Mouse (Mus musculus): ENCODE results near the gene Klk1b1.
A peak's percentile ranks its signal among the peaks of the same experiment; 100 is the strongest.
"Not testable (repeated sequence)": the region's sequence is repeated elsewhere in the genome, so short reads cannot be mapped to it uniquely, and the experiment has no call there.

Gene Klk1b1

DNA sequence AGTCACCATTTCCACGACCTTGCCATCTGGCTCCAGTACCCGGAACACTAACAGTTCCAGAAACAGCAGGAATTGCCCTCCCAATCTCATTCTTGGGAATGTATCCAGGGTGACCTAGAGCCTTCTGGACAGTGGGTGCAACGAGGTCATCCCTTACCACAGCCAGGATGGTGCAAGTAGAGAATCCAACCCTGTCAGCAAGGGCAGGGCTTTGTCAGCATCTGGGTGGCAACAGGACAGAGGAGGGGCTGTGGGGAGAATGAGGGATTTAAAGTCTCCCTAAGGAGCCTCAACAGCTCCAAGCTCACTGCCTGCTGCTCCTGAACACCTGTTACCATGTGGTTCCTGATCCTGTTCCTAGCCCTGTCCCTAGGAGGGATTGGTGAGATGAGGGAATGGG is at the start of gene Klk1b1:
Gene Klk1b1, plus strand, starts transcription at position 301 of the 400 bp plus-strand sequence.
- no peak for DNase-seq (ENCODE audit: low spot score in 2 of 2)

DNA sequence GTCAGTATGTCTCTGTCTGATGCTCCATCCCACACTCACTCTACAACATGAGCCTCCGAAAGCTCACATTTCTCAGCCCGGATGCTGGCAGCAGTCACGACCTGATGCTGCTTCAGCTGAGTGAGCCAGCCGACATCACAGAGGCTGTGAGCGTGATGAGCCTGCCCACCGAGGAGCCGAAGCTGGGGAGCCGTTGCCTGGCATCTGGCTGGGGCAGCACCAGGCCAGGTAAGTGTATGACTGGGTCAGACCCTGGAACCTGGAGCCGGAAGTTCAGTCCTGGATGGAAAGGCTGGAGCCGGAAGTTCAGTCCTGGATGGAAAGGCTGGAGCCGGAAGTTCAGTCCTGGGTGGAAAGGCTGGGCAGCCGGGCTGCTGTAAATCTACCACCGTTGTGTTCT is 48.1 kb upstream of the Klk1b1 start:
- DNase-seq (ENCODE audit: low spot score in 2 of 2) = no peak

DNA sequence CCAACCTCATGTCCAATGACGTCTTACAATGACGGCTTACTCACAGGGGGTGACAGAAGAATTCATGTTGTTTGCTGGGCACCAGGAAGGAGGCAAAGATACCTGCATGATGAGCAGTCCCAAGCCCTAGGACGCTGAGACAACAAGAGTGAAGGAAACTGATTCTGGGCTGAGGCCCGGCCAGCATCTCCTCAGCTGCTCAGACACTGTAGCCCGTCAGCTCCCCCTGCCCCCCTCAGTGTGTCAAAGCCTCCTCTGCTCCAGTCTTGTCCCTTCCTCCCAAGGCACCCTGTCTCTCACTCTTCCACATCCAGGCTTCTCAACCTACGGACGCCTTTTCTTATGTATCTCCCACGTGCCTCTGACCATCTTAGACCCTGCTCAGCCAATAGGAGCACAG is 47.7 kb upstream of the Klk1b1 start:
- DNase-seq (ENCODE audit: low spot score in 2 of 2) = no peak

DNA sequence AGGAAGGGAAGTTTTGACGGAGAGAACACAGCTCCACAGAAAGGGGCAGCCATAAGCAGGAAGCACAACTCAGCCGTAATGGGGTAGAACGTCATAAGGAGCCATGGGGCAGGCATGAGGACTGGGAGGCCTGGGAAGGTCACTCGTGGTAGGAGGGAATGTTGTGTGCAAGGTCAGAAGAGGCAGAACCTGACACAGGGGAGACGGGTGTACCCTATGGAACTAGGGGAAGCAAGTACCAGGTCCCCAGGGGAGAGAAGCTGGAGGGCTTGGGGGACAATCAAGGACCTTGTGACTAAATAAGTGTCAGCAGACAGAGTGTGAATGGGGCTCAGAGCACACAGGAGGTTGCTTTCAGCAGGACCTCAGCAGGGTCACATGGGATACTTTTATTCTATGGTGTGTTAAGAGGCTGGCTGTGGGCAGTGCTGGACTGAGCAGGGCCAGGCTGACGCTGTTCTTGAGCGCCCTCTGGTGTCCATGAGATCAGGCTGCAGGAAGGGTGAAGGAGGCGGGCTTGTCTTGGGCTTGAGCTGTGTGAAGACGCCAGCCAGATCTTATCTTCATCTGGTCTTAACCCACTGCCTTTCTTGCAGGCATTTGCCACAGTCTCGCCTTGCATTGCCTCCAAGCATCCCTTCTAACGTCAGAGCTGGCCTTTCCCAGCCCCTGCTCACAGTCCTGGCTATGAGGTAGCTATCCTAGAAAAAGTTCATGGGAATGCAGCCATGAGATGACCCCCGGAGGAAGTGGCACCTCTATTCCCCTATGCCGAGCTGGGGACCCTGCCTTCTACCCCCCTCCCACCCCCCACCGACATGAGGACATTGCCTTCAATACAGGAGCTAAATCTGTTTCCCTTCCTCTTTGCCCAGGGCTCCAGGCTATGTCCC is 46.7 kb upstream of the Klk1b1 start:
- DNase-seq (ENCODE audit: low spot score in 2 of 2) = peak in 1 of 2 experiments; percentile 46

DNA sequence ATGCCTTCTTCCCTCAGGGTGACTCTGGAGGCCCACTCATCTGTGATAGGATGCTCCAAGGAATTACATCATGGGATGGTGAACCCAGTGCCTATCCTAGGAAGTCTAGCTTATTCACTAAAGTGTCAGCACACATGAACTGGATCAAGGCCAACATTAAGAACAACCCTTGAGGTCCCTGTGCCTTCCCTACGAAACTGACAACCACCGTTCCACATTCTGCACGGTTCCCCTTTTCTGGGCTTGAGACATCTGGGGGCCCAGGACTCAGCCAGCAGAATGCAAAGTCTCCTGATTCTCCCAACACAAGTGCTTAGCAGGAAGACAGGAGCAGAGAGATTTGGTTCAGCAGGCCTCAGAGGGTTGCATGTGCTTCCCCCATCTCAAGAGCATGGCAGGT is 46.0 kb upstream of the Klk1b1 start:
- no peak for DNase-seq (ENCODE audit: low spot score in 2 of 2)

DNA sequence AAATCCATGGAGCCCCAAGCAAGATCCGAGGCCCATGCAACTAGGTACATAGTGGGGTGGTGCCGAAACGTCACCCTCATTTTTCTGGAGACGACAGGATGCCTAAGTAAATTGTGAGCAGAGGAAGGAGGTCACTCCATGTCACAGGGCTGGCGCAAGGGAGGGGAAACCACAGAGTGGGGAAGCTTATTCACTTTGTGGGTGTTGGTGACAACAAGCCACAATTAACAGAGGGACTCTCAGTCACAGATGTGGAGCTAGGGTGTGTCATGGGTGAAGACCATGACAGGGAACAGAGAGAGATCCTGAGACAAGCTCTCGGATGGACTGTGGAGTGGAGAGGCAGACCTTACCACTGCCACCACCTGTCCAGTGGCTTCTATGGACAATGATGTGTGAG is 45.5 kb upstream of the Klk1b1 start:
- no peak for DNase-seq (ENCODE audit: low spot score in 2 of 2)

DNA sequence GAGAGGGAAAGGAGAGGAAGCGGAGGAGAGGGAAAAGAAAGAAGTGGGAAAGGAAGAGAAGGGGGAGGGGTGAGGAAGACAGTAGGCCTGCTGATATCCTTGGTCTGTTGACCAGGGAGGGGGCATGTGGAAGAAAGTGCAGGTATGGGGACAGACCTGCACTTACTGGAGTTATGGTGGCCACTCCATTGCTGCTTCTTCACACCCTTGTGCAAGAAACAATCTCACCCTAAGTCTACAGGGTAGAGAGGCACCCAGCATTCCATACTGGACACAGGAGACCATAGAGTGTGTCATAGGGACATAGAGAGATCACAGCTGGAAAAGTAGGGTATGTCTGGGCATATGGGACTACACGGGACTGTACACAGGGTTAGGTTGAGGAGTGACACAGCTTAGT is 44.6 kb upstream of the Klk1b1 start:
- no peak for DNase-seq (ENCODE audit: low spot score in 2 of 2)

DNA sequence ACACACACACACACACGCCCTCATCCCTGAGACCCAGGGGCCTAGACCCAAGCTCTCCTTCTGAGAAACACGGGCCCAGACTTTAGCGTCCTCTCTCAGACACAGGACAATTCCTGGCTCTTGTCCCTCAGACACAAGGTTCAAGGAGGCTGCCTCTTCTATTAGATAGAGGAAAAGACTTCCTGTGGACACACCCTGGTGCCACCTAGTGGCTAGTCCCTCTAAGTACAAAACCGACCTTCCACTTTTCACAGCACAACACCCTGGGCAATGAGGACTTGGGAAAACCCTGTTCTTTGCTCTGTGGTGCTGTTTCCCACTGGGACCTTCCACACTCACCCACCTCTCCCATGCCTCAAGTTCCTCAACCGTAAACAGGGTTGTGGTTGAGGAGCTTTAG is 40.6 kb upstream of the Klk1b1 start:
- DNase-seq (ENCODE audit: low spot score in 2 of 2) = no peak

DNA sequence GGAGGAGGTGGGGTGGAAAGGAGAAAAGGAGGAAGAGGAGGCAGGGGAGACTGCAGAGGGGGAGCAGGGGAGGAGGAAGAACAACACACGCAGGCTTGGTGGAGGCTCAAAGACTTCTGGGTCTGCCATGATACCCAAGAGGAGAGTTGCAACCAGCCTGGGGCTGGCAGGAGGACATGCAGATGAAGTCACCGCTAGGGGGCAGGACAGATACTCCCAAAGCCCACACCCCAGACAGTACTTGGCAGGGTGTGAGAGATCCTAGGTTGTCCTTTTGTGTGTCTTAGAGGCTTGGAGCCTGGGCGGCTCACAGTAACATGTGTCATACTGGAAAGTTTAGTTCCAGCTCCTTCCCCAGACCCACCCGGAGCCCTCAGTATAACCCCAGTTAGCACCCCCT is 38.0 kb upstream of the Klk1b1 start:
- no peak for DNase-seq (ENCODE audit: low spot score in 2 of 2)

DNA sequence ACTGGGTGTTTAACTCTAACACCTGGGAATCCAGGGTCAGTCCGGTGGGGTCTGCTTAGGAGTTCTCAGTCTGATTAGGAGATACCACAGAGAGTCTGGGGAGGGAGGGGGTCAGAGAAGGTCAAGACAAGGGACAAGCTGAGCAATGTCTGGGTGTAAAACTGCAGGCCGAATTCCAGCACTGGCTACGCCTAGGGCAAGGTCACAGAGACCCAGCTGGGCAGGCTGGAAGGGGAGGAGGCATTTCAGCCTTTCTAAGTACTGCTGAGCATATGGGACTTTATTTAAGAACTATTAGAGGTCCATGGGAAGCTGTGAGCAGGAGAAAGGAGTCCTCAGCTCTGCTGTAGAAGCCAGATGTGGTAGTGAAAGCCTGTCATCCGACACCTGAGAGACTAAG is 34.2 kb upstream of the Klk1b1 start:
- no peak for DNase-seq (ENCODE audit: low spot score in 2 of 2)

DNA sequence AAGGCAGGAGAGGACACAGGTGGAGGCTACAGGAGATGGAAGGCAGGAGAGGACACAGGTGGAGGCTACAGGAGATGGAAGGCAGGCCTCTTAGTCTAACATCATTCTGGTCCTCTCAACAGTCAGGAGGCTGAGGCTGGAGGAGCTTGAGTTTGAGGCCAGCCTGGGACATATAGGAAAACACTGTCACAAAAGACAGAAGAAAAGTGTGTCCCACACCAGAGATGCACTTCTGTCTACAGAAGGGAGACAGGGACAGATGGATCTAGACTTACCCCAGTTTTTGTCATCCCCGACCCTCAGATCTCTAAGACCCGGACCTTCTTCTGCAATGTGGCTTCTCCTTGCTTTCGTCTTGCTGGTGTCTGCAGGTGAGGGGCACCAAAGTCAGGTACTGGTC is 33.1 kb upstream of the Klk1b1 start, which contains the start of gene Klk15:
Gene Klk15, plus strand, starts transcription at position 301 of the 400 bp plus-strand sequence.
- DNase-seq (ENCODE audit: low spot score in 2 of 2) = no peak

DNA sequence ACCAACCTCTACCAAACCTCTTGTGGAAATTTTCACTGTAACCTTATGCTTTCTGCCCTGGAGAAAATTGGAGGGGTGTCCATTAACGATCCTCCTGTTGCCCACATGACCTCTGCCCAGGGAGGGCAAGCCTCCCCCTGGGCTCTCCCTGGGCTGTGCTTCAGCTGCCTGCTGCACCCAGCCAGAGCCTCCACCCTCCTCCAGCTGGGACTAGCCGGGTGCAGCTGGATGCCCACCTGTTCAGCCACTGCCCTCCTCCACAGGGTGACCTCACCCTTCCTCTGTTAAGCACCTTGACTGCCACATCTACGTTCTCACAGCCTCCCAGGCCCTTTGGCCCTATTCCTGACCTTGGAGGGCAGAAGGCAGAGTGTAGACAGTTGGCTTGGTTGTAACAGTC is 31.8 kb upstream of the Klk1b1 start:
- DNase-seq (ENCODE audit: low spot score in 2 of 2) = no peak

DNA sequence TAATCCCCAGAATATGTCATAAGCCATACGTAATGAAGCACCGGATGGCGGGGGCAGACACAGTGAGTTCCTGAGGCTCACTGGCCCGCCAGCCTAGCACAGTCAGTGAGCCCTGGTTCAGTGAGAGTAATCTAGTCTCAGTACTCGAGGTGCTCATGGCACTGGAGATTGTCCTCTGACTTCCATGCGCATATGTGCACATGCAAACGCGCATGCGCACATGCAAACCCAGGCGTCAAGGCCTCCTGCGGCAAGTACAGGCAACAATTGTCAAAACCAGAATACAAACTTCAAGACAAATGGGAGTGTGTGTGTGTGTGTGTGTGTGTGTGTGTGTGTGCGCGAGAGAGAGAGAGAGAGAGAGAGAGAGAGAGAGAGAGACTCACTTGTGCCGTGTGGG is 30.0 kb upstream of the Klk1b1 start:
- no peak for DNase-seq (ENCODE audit: low spot score in 2 of 2)

DNA sequence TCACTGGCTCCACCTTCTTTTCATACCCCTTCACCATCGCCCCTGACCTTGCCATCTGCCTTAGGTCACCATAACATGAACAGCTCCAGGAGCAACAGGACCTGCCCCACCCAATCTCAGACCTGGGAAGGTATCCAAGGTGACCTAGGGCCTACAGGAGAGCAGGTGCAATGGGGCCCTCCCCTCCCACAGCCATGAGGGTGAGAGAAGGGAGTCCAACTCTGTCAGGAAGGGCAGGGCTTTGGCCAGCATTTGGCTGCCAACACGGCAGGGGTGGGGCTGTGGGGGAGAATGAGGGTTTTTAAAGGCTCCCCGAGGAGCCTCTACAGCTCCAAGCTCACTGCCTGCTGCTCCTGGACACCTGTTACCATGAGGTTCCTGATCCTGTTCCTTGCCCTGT is 24.3 kb upstream of the Klk1b1 start:
- not testable (repeated sequence) for DNase-seq (ENCODE audit: low spot score in 2 of 2)

DNA sequence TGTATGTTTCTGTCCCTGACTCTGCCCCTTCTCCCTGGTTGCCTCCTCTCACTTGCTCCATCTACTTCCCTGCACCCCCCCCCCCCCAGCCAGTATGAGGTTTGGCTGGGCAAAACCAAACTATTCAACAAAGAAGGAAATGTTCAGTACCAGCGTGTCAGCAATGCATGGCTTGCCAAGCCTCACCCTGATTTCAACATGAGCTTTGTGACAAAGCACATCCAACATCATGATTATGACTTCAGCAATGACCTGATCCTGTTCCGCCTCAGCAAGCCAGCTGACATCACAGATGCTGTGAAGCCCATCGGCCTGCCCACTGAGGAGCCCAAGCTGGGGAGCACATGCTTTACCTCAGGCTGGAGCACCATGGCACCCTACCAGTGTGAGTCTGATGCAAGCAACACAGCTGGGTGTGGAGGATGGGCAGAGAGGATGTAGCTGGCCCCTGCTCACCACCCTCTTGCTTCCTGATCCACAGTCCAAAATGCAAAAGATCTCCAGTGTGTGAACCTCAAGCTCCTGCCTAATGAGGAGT is 21.8 kb upstream of the Klk1b1 start:
- no peak for DNase-seq (ENCODE audit: low spot score in 2 of 2)

DNA sequence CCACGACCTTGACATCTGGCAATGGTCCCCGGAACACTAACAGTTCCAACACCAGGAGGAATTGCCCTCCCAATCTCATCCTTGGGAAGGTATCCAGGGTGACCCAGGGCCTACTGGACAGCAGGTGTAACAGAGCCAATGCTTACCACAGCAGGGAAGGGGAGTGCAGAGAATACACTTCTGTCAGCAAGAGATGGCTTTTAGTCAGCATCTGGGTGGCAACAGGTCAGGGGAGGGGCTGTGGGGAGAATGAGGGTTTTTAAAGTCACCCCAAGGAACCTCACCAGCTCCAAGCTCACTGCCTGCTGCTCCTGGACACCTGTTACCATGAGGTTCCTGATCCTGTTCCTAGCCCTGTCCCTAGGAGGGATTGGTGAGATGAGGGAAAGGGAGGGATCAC is 16.2 kb upstream of the Klk1b1 start, which contains the start of gene Klk1b8:
Gene Klk1b8, plus strand, starts transcription at position 301 of the 400 bp plus-strand sequence.
- DNase-seq (ENCODE audit: low spot score in 2 of 2) = no peak

DNA sequence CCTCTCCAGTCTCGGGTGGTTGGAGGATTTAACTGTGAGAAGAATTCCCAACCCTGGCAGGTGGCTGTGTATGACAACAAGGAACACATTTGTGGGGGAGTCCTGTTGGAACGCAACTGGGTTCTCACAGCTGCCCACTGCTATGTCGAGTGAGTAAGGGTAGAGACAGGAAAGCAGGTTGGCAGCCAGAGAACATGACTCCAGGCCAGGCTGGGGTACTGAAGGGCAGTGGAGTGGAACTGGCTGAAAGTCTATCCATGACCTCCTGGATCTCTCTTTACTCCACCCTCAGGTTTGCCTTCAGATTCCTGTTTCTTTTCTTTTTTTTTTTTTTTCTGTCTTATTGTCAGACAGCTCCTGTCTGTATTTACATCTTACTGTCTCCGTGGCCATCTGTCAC is 13.8 kb upstream of the Klk1b1 start:
- no peak for DNase-seq (ENCODE audit: low spot score in 2 of 2)

DNA sequence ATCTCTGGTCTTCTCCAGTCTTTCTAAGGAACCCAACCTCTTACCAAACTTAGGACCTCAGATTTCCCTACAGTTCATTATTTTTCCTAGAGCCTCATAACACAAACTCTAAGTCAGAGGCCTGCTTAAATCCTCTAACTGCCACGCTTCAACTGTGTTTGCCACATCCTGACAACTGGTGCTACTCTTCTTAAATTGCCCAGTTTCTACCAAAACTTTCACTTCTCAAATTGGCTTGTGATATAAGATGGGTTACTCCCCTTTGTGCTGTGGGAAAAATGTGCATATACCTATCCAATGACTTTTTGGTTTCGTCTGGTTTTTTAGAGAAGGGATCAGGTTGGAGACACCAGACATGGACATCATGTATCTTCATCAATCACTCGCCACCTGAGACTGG is 507 bp downstream of the Klk1b1 start:
- no peak for DNase-seq (ENCODE audit: low spot score in 2 of 2)

DNA sequence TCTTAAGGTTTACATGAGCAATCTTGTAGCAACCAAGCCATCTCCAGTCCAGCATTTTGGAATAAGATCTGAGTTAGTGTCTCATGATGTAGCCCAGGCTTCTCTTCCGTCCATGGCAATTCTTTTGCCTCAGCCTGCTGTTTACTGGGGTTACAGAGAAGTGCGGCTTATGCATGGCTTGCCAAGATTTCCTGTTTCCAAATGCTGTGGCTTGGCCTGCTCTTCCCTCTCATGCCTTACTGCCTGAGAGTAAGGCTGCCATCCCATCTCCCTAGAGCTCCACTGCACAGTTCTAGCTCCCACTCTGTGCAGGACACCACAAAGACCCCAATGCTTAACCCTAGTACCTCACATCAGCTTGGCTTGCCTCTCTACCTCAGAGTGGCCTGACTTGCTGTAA is 1.1 kb downstream of the Klk1b1 start:
- DNase-seq (ENCODE audit: low spot score in 2 of 2) = no peak

DNA sequence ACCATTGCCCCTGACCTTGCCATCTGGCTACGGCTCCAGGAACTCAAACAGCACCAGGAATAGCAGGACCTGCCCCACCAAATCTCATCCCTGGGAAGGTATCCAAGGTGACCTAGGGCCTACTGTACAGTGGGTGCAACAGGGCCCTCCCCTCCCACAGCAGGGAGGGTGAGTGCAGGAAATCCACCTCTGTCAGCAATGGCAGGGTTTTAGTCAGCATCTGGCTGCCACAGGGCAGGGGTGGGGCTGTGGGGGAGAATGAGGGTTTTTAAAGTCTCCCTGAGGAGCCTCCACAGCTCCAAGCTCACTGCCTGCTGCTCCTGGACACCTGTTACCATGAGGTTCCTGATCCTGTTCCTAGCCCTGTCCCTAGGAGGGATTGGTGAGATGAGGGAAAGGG is 9.2 kb downstream of the Klk1b1 start, which contains the start of gene Klk1b9:
Gene Klk1b9, plus strand, starts transcription at position 301 of the 400 bp plus-strand sequence.
- DNase-seq (ENCODE audit: low spot score in 2 of 2) = not testable (repeated sequence)

DNA sequence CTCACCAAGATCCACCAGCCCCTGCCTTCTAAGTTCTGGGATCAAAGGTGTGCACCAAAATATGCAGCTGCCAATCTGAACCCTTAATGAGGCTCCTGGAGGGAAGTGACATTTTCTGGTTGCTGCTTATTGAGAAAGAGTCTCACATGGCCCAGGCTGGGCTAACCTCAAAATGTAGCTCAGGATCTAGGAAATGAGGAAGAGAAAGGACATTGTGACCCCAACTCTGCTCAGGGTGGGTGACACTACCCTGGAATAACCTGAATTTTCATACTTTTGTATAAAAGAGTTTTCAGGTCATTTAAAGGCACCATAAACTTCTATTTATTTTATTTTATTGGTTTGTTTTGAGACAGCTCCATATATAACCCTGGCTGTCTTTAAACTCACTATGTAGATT is 19.1 kb downstream of the Klk1b1 start:
- no peak for DNase-seq (ENCODE audit: low spot score in 2 of 2)

DNA sequence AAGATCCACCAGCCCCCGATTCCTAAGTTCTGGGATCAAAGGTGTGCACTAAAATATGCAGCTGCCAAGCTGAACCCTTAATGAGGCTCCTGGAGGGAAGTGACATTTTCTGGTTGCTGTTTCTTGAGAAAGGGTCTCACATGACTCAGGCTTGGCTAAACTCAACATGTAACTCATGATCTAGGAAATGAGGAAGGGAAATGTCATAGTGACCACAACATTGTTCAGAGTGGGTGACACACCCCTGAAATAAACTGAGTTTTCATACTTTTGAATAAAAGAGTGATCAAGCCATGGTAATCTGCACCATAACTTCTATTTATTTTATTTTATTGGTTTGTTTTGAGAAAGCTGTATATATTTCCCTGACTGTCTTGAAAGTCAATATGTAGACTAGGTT is 28.3 kb downstream of the Klk1b1 start:
- not testable (repeated sequence) for DNase-seq (ENCODE audit: low spot score in 2 of 2)

DNA sequence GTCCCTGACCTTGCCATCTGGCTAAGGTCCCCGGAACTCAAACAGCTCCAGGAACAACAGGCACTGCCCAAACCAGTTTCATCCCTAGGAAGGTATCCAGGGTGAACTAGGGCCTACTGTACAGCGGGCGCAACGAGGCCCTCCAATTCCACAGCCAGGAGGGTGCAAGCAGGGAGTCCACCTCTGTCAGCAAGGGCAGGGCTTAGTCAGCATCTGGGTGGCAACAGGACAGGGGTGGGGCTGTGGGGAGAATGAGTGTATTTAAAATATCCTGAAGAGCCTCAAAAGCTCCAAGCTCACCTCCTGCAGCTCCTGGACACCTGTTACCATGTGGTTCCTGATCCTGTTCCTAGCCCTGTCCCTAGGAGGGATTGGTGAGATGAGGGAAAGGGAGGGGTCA is 29.0 kb downstream of the Klk1b1 start, which contains the start of gene Klk1b11:
Gene Klk1b11, plus strand, starts transcription at position 301 of the 400 bp plus-strand sequence.
- not testable (repeated sequence) for DNase-seq (ENCODE audit: low spot score in 2 of 2)
